Mouse (Mus musculus): Measurements from ENCODE around the gene Spo11. TPM values are rescaled to one million over a fixed set of nuclear protein-coding genes. Genes with fewer than 3 reads are reported as not detected.

Gene Spo11
- polyA plus RNA-seq, 1 experiment from 2014 or later: 0.13 TPM

DNA sequence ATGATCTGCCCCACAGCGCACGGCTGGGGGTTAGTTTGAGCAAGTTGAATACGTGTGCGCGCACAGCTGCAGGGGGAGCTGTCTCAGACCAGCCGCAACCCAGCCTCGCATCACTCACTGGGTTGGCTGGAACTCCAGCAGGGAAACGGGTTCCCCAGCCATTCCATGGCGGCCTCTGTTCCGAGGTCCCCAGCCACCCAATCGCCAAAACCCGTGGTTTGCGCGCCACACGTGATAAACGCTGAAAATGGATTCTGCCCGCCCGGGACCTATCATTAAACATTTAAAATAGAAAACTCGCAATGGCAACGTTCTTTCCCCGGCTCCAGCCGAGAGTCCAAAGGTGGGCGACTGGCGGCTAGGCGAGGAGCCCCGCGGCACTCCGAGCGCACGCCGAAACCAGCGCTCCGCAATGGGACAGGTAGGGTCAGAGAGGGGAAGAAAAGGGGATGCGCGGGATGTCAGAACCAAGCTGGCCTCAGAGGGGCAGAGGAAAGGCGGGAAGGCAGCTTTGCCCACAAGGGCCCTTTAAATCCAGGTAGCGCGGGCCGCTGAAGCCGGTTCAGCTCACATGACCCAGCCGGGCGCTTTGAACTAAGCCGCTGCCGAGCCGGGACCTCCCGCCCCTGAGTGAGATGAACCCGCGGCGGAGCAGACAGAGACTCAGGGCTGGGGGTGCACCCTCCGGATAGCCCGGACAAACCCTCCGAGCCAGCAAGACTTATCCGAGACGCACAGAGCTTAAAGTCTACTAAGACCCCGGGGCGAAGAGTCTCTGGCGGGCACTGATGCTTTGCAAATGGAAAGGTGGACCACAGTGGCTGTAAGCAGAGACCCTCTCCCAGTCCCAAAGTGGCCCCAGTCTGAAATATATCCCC is 38.5 kb upstream of the Spo11 start:
- H3K4me1 ChIP-seq: peaks cover 61% of the 10 kb centered on the region
- under 1% methylated on average over 57 of the region's 57 CpGs for WGBS

DNA sequence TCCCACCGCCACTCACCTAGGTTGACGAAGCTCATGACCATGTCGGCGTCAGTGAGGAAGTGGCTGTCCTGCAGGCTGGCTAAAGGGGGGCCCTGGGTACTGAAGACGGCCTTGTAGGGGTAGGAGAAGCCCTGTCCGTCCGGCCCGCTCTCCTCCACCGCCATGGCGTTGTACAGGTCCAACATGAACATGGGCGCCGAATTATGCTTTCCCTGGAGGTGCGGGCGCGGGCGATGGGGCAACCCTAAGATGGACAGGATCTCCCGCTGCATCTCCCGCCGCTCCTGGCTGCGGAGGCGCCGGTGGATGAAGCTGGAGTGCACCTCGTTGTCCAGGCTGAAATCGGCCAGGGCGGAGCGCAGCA is 37.9 kb upstream of the Spo11 start:
- no peaks in the 10 kb centered on the region for H3K9me3 ChIP-seq (replicated peaks)
- H3K4me2 ChIP-seq: peak overlapping the region; percentile 92
- H3K27ac ChIP-seq: peak overlapping the region; percentile 35
- H3K4me3 ChIP-seq: peak overlapping the region; percentile 45
- H3K9ac ChIP-seq: peak overlapping the region; percentile 59
- no peaks in the 10 kb centered on the region for H3K36me3 ChIP-seq (ENCODE audit: poor library complexity, severe bottlenecking)
- H3K4me1 ChIP-seq: peaks cover 55% of the 10 kb centered on the region
- WGBS: under 1% methylated on average over 26 of the region's 26 CpGs
- H3K27me3 ChIP-seq: peaks cover 88% of the 10 kb centered on the region
- no peak for ATAC-seq

More for the DNA sequence above, 38.5 kb upstream of the Spo11 start:
- Histone ChIP-seq H3K9ac (peak overlapping the region; percentile 59), H3K27ac (peak overlapping the region; percentile 35; the same call in 1 of the 2 replicates), H3K36me3 (ENCODE audit: poor library complexity, severe bottlenecking) (no peaks in the 10 kb centered on the region), H3K4me3 (peak overlapping the region; percentile 45), H3K27me3 (peaks cover 91% of the 10 kb centered on the region), H3K9me3 (replicated peaks) (no peaks in the 10 kb centered on the region), H3K4me2 (peak overlapping the region; percentile 92)
- ATAC-seq: no peak

DNA sequence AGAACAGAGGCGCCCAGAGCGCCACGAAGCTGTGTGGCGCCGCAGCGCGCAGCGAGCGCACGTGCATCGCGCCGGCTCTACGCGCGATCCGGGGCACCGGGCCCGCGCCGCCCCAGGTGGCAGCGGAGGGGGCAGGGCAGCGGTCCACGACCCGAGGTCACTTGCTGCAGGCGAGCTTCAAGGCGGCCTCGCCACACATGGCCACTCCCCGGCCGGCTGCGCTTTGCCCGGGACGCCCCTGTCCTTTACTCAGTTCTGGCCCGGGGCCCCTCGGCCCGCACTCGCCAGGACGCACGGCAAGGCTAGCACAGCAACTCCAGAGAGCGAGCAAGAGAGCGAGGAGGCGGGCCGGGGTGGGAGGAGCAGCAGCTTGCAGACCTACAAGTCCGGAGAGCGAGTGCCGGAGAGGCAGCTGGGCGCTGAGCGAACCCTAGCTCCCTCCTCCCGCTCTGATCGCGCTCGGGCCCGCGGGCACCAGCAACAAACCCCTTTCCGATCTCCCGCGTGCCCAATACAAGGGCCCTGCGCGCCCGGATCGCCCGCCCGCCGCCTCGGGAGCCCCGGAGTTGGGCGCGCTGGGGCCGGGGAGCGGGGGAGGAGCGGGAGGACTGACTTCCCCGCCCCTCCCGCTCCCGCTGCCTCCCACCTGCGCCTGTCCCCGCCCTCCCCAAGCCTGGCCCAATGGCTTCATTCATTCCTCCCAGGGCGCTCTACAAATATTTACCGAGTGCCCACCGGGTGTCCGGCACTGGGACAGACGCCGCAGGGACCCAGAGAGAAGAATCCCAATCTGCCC is 37.3 kb upstream of the Spo11 start, which contains the start of gene Bmp7:
Gene Bmp7, minus strand, starts transcription at position 319 of the 796 bp plus-strand sequence.
- Histone ChIP-seq H3K36me3 (ENCODE audit: poor library complexity, severe bottlenecking) (no peaks in the 10 kb centered on the region), H3K4me1 (peaks cover 49% of the 10 kb centered on the region), H3K9me3 (replicated peaks) (no peaks in the 10 kb centered on the region), H3K4me2 (peak within 1 kb of the TSS; percentile 92), H3K9ac (peak within 1 kb of the TSS; percentile 59), H3K4me3 (peak within 1 kb of the TSS; percentile 45), H3K27ac (peak within 1 kb of the TSS; percentile 35), H3K27me3 (peaks cover 82% of the 10 kb centered on the region)
- WGBS: under 1% methylated on average over 69 of the region's 82 CpGs
- peak; percentile 70 for ATAC-seq

DNA sequence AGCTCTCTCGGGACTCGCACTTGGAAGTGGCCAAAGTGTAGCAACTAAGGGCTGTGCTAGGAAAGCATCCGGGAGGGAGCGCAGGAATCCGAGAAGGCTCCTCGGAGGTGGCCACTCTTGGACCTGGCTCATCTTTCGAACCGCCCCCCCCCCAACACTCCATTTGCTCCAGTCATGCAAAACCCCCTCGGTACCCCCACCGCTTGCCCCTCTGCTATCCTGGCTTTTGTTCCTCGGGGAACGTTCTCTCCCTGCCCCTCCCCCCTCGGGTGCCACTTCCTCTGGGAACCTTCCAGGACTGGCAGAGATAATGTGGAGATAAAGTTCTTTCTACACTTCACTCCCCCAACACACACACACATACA is 36.7 kb upstream of the Spo11 start:
- H3K4me1 ChIP-seq: peaks cover 44% of the 10 kb centered on the region
- H3K36me3 ChIP-seq (ENCODE audit: poor library complexity, severe bottlenecking): no peaks in the 10 kb centered on the region
- no peak for ATAC-seq
- H3K27ac ChIP-seq: no peak overlapping the region
- peak overlapping the region; percentile 92 for H3K4me2 ChIP-seq
- H3K9me3 ChIP-seq (replicated peaks): no peaks in the 10 kb centered on the region
- 2% methylated on average over 12 of the region's 13 CpGs for WGBS
- H3K4me3 ChIP-seq: peak overlapping the region; percentile 45
- H3K27me3 ChIP-seq: peaks cover 76% of the 10 kb centered on the region
- peak overlapping the region; percentile 59; the same call in 1 of the 2 replicates for H3K9ac ChIP-seq

GRCm38 (mm10) chr2:172949051-172949450 is 28.4 kb upstream of the Spo11 start:
- Histone ChIP-seq H3K9me3 (replicated peaks) (no peaks in the 10 kb centered on the region), H3K4me1 (peaks cover 5% of the 10 kb centered on the region), H3K27ac (no peak overlapping the region), H3K4me2 (no peak overlapping the region), H3K4me3 (no peak overlapping the region), H3K9ac (no peak overlapping the region), H3K27me3 (no peaks in the 10 kb centered on the region), H3K36me3 (ENCODE audit: poor library complexity, severe bottlenecking) (no peaks in the 10 kb centered on the region)
- 36% methylated on average over 5 of the region's 5 CpGs for WGBS
- no peak for ATAC-seq

- peak; percentile 30; the same call in 1 of the 2 replicates for ATAC-seq
- Histone ChIP-seq H3K36me3 (ENCODE audit: poor library complexity, severe bottlenecking) (no peaks in the 10 kb centered on the region), H3K9me3 (replicated peaks) (no peaks in the 10 kb centered on the region), H3K27ac (no peak overlapping the region), H3K27me3 (no peaks in the 10 kb centered on the region), H3K9ac (no peak overlapping the region), H3K4me3 (no peak overlapping the region), H3K4me2 (no peak overlapping the region), H3K4me1 (peaks cover 5% of the 10 kb centered on the region)
- WGBS: 59% methylated on average over 9 of the region's 9 CpGs
Measured at GRCm38 (mm10) chr2:172950119-172950676, 27.3 kb upstream of the Spo11 start.

GRCm38 (mm10) chr2:172950722-172951121 is 26.8 kb upstream of the Spo11 start:
- Histone ChIP-seq H3K9me3 (replicated peaks) (0 out of 2 replicates have a peak, but pooled peaks cover under 1% of the 10 kb centered on the region), H3K36me3 (ENCODE audit: poor library complexity, severe bottlenecking) (no peaks in the 10 kb centered on the region), H3K9ac (no peak overlapping the region), H3K27me3 (no peaks in the 10 kb centered on the region), H3K27ac (no peak overlapping the region), H3K4me3 (no peak overlapping the region), H3K4me1 (peaks cover 5% of the 10 kb centered on the region), H3K4me2 (no peak overlapping the region)
- WGBS: 20% methylated on average over 11 of the region's 11 CpGs
- no peak for ATAC-seq

GRCm38 (mm10) chr2:172951976-172952375 is 25.5 kb upstream of the Spo11 start:
- peaks cover 12% of the 10 kb centered on the region for H3K9me3 ChIP-seq (replicated peaks)
- no peak for ATAC-seq
- WGBS: 80% methylated on average over 2 of the region's 2 CpGs

DNA sequence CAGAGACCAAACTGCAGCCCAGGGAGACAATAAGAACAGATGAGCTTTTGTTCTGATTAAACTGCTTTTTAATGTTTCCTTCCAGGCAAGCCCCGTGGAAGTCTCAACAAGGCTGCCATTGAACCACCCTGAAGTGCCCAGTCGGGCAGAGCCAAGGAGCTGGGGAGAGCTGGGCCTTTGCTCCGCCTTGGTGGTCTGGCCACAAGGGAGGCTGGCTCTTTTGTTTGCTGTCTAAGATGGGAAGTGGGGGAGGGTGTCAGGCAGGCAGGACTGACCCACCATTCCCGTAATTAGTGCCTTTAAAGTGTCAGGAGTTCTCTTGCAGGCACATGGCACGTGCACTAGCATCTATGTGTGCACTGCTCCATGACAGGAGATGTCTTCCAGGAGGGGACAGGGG is 18.9 kb upstream of the Spo11 start:
- no peaks in the 10 kb centered on the region for H3K36me3 ChIP-seq (ENCODE audit: poor library complexity, severe bottlenecking)
- ATAC-seq: no peak
- no peaks in the 10 kb centered on the region for H3K27me3 ChIP-seq
- H3K27ac ChIP-seq: no peak overlapping the region
- H3K4me2 ChIP-seq: no peak overlapping the region
- H3K9ac ChIP-seq: no peak overlapping the region
- peaks cover 8% of the 10 kb centered on the region; the same call in 1 of the 2 replicates for H3K4me1 ChIP-seq
- H3K9me3 ChIP-seq (replicated peaks): peaks cover 19% of the 10 kb centered on the region
- 4% methylated on average over 5 of the region's 5 CpGs for WGBS
- H3K4me3 ChIP-seq: no peak overlapping the region

More at GRCm38 (mm10) chr2:172951976-172952375, 25.5 kb upstream of the Spo11 start:
- H3K4me3 ChIP-seq: no peak overlapping the region
- no peaks in the 10 kb centered on the region for H3K36me3 ChIP-seq (ENCODE audit: poor library complexity, severe bottlenecking)
- H3K27ac ChIP-seq: no peak overlapping the region
- no peaks in the 10 kb centered on the region for H3K27me3 ChIP-seq
- H3K4me2 ChIP-seq: no peak overlapping the region
- H3K9ac ChIP-seq: no peak overlapping the region
- H3K4me1 ChIP-seq: peaks cover 5% of the 10 kb centered on the region

GRCm38 (mm10) chr2:172959006-172959768 is 18.3 kb upstream of the Spo11 start:
- Histone ChIP-seq H3K9me3 (replicated peaks) (peaks cover 19% of the 10 kb centered on the region), H3K4me1 (peaks cover 8% of the 10 kb centered on the region; the same call in 1 of the 2 replicates), H3K4me3 (no peak overlapping the region), H3K27ac (no peak overlapping the region), H3K27me3 (no peaks in the 10 kb centered on the region), H3K4me2 (no peak overlapping the region), H3K9ac (no peak overlapping the region), H3K36me3 (ENCODE audit: poor library complexity, severe bottlenecking) (no peaks in the 10 kb centered on the region)
- WGBS: 50% methylated on average over 13 of the region's 13 CpGs
- ATAC-seq: no peak

DNA sequence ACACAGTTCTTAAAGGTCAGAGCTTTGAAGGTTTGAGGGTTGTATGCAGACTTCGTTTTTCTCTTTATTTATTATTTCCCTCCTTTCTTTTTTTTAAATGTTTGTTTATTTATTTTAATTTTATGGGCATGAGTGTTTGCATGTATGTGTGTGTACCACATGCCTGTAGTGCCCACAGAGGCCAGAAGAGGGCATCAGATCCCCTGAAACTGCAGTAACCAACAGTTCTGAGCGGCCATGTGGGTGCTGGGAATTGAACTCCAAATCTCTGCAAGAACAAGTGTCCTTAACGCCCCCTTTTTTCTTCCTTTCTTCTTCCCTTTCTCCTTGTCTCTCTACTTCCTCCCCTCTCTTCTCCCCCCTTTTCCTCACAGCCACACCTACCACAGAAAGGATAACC is 17.1 kb upstream of the Spo11 start:
- Histone ChIP-seq H3K4me3 (no peak overlapping the region), H3K27me3 (no peaks in the 10 kb centered on the region), H3K4me2 (no peak overlapping the region), H3K9ac (no peak overlapping the region), H3K4me1 (peaks cover 8% of the 10 kb centered on the region; the same call in 1 of the 2 replicates), H3K27ac (no peak overlapping the region), H3K36me3 (ENCODE audit: poor library complexity, severe bottlenecking) (no peaks in the 10 kb centered on the region), H3K9me3 (replicated peaks) (peaks cover 19% of the 10 kb centered on the region)
- 87% methylated on average over 3 of the region's 3 CpGs for WGBS
- ATAC-seq: no peak

All from forebrain, embryonic 13.5 days (tissue).